Mouse (Mus musculus): ENCODE measurements around the gene Kif23. TPM values are rescaled to one million over a fixed set of nuclear protein-coding genes. Genes with fewer than 3 reads are reported as not detected.

The Kif23 gene
- total RNA-seq, 2 experiments from 2014 or later = 0.69 to 1.5 TPM

DNA sequence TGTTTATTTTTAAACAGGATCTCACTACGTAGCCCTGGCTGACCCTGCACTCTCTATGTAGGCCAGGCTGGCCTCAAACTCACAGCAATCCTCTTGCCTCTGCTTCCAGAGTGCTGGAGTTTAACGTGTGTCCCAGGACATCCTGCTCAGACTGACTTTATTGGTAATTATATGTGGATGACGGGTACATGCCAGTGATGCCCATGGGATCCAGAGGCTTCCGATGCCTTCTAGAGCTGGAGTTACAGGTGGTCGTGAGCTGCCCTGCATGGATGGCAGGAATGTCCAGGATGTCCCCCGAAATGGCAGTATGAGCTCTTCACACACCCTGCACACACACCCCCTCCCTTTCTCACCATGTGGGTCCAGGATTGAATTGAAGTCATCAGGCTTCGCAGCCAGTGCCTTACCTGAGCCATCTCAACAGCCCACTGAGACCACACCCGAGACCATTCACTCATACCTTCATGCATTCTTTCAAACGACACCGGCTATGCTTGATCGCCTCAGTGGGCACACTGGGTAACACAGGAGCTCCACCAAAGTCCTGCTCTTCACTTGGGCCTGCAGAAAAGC is 37.7 kb downstream of the Kif23 start:
- no peak overlapping the region for H3K4me3 ChIP-seq
- H3K27ac ChIP-seq = no peak overlapping the region
- TF ChIP-seq CTCF (IDR thresholded peaks at IDR 0.05) = no peak
- intact Hi-C loops (cut with DNase I) = no loop called here
- no peak for DNase-seq

DNA sequence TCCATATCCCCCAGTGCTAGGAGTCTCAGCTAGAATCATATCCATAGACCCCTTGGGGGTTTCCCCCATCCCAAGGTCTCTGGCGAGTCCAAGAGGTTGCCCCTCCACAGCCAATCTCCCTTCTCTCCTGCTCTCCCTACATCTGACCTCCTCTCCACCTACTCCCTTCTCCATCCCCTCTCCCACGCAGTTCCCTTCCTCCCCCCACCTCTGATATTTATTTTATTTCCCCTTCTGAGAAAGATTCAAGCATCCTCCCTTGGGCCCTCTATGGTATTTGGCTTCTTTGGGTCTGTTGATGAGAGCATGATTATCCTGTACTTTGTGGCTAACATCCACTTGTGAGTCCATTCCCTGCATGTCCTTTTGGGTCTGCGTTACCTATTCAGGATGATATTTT is 38.2 kb downstream of the Kif23 start:
- intact Hi-C loops (cut with DNase I) = no loop called here
- no peak overlapping the region for H3K4me3 ChIP-seq
- DNase-seq = no peak
- TF ChIP-seq CTCF (IDR thresholded peaks at IDR 0.05) = no peak
- H3K27ac ChIP-seq = no peak overlapping the region

DNA sequence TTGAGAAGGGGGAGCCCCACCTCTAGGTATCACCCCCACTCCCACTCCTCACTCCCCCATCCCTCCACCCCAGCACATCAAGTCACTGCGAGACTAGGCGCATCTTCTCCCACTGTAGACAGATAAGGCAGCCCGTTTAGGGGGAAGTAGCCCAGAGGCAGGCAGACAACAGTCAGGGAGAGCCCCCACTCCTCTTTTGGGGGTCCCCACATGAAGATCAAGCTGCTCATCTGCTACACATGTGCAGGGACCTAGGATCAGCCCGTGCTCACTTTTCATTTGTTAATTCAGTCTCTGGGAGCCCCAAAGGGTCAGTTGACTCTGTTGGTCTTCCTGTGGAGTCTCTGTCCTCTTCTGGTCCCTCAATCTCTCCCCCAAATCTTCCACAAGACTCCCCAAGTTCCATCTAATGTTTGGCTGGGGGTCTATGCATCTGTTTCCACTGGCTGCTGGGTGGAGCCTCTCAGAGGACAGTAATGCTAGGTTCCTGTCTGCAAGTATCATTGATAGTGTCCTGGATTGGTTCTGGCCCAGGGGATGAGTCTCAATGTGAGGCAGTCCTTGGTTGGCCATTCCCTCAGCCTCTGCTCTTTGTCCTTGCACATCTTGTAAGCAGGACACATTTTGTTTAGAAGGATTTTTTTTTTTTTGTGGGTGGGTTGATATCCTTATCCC is 38.8 kb downstream of the Kif23 start:
- Histone ChIP-seq H3K27ac (no peak overlapping the region), H3K4me3 (no peak overlapping the region)
- no peak for TF ChIP-seq CTCF (IDR thresholded peaks at IDR 0.05)
- intact Hi-C loops (cut with DNase I) = no loop called here
- DNase-seq = no peak

DNA sequence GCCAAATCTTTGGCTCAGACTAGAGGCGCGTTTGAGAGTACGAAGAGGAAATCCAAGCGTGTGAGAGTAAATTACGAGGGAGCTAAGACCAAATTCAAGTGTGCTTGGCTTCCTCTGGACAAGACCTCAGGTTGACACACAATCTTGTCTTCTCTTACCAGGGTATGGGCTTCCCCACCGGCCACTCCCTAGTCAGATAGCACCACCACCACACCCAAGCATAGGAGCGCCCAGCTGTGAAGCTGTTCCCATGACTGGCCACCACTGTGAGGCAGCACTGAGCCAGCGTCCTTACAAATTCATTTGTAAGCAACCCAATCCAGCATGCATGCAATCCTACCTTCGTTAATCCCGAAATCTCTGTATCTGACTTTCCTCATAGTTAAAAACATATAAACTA is 39.7 kb downstream of the Kif23 start:
- intact Hi-C loops (cut with DNase I) = no loop called here
- DNase-seq = peak; percentile 36
- peak; percentile 55 for TF ChIP-seq CTCF (IDR thresholded peaks at IDR 0.05)
- Histone ChIP-seq H3K27ac (no peak overlapping the region), H3K4me3 (no peak overlapping the region)

DNA sequence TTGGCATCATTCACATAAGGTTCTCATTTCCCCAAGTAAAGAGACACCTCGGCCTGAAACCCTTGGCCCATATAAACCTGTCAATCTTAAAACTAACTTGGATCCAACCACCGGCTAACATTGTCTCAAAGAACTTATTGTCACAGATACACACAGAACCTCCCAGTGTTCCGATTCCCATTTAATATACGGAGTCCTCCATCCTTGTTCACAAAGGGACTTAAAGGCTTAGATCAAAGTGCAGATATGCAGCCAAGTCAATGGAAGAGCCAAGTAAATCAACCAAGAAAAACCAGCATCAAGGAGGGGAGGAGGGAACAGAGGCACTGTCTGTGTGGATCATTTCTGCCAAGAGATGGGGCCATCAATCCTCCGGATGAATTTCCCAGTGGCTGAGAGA is 41.0 kb downstream of the Kif23 start:
- Histone ChIP-seq H3K4me3 (no peak overlapping the region), H3K27ac (no peak overlapping the region)
- no peak for DNase-seq
- TF ChIP-seq CTCF (IDR thresholded peaks at IDR 0.05) = no peak
- intact Hi-C loops (cut with DNase I) = no loop called here

DNA sequence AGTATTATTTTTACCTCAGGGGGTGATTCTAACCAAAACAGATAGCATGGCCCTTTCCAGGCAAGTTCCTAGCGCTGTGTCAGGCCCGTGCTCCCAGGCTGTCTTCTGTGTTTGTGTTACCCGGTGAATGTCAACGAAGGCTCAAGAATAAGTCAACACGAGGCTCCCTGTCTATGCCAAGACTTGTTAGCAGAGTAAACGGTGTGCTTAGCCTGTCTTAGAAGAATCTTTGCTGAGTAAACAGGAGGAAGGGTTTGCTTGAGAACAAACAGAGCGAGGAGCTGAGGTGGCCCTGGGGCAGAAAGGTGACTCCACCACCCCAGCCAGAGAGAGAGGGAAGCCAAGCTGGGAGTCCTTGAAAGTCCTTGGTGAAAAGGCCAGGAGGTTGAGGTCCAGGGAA is 42.4 kb downstream of the Kif23 start:
- no peak overlapping the region for H3K4me3 ChIP-seq
- no peak for TF ChIP-seq CTCF (IDR thresholded peaks at IDR 0.05)
- DNase-seq = no peak
- H3K27ac ChIP-seq = no peak overlapping the region
- intact Hi-C loops (cut with DNase I) = no loop called here

DNA sequence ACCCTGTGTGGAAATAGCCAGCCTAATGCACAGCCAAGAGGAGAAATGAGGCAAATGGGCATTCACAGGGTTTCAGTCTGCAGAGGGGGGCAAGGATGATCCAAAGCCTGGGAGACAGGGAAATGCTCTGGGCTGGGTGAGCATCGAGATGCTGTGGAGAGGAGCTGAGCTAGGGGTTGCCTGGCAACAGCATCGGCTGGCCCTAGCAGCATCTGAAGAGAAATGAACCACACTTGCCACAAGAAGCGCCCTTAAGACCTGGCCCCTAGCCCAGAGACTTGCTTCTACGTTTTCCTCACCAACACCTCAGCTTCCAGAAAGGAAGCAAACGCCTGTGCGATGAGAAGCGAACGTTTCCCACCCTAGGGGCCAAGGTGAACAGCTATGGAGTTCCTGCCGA is 44.1 kb downstream of the Kif23 start:
- TF ChIP-seq CTCF (IDR thresholded peaks at IDR 0.05) = no peak
- DNase-seq = no peak
- H3K4me3 ChIP-seq = no peak overlapping the region
- no peak overlapping the region for H3K27ac ChIP-seq
- intact Hi-C loops (cut with DNase I) = no loop called here

GRCm38 (mm10) chr9:61901574-61901973 is 45.0 kb downstream of the Kif23 start:
- intact Hi-C loops (cut with DNase I) = no loop called here
- no peak overlapping the region for H3K4me3 ChIP-seq
- no peak for DNase-seq
- TF ChIP-seq CTCF (IDR thresholded peaks at IDR 0.05) = no peak
- H3K27ac ChIP-seq = no peak overlapping the region

GRCm38 (mm10) chr9:61899804-61900203 is 46.8 kb downstream of the Kif23 start:
- H3K4me3 ChIP-seq = peak overlapping the region; percentile 58
- intact Hi-C loops (cut with DNase I) = loop anchor here (2.0 to 10.0 kb wide), 3 partner anchors 585 to 1005 kb away; no protein-coding TSS in a partner anchor
- H3K27ac ChIP-seq = no peak overlapping the region
- DNase-seq = peak; percentile 84
- peak; percentile 91 for TF ChIP-seq CTCF (IDR thresholded peaks at IDR 0.05)

GRCm38 (mm10) chr9:61898401-61898800 is 48.2 kb downstream of the Kif23 start:
- peak; percentile 83 for DNase-seq
- Histone ChIP-seq H3K4me3 (no peak overlapping the region), H3K27ac (no peak overlapping the region)
- peak; percentile 93 for TF ChIP-seq CTCF (IDR thresholded peaks at IDR 0.05)
- intact Hi-C loops (cut with DNase I) = loop anchor here (2.0 to 10.0 kb wide), 3 partner anchors 584 to 1004 kb away; no protein-coding TSS in a partner anchor

- 0 out of 2 replicates have a peak overlapping the region, but pooled peaks have one; percentile 1 for H3K4me3 ChIP-seq
- intact Hi-C loops (cut with DNase I) = loop anchor here (10.0 kb wide), 2 partner anchors 580 to 1000 kb away; no protein-coding TSS in a partner anchor
- H3K27ac ChIP-seq = peak overlapping the region; percentile 61
- peak; percentile 67 for DNase-seq
- TF ChIP-seq CTCF (IDR thresholded peaks at IDR 0.05) = no peak
These were observed 51.6 kb downstream of the Kif23 start for GRCm38 (mm10) chr9:61895014-61895413.

DNA sequence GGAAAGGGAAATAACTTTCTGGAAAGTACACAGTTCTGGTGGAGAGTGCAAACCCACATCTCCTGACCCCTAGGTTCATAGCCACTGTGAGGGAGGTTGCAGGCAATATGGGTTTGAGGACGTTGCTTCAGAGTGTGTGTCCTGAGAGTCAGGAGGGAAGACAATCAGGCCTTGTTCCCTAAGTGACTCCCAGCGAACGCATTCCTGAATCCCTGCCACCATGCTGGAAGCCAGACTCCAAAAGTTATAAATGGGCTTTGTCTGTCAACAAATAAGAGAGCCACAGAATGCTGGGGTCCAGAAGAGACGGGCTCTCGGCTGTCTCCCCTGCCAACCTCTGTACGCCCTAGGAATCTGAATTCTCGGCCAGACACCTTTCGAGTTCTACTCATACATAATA is 56.7 kb downstream of the Kif23 start:
- Histone ChIP-seq H3K4me3 (no peak overlapping the region), H3K27ac (no peak overlapping the region)
- intact Hi-C loops (cut with DNase I) = loop anchor here (10.0 kb wide), 2 partner anchors 575 to 995 kb away; no protein-coding TSS in a partner anchor
- no peak for DNase-seq
- TF ChIP-seq CTCF (IDR thresholded peaks at IDR 0.05) = no peak

- TF ChIP-seq CTCF (IDR thresholded peaks at IDR 0.05) = no peak
- H3K4me3 ChIP-seq = no peak overlapping the region
- no peak overlapping the region for H3K27ac ChIP-seq
- no peak for DNase-seq
- intact Hi-C loops (cut with DNase I) = no loop called here
These were observed 58.8 kb downstream of the Kif23 start for GRCm38 (mm10) chr9:61887661-61888379.

Measured in gastrocnemius, adult 2 months (tissue).